Mouse (Mus musculus): ENCODE measurements around the gene Zbtb25.

DNA sequence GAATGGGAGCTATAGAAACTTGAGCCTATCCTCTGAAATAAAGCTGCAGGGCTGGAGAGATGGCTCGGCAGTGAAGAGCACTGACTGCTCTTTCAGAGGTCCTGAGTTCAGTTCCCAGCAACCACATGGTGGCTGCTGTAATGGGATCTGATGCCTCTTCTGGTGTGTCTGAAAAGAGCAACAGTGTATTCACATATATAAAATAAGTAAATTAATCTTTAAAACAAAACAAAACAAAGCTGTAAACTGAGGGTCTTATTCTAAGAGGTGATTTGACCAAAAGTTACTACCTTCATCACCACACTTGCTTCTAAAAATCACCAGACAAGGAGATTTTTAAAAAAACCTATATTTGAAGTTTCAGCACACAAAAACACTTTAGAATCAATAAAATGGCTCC lies 8.5 kb downstream of the Zbtb25 start:
- TF ChIP-seq POLR2A (IDR thresholded peaks at IDR 0.05; ENCODE audit: control insufficient read depth, low read depth, low read length) (no peak), CTCF (IDR thresholded peaks at IDR 0.05; ENCODE audit: control insufficient read depth, insufficient read depth, insufficient replicate concordance, low read depth, low read length) (no peak)

Data from testis, adult 2 months (tissue).